Mouse (Mus musculus): Measurements from ENCODE around the gene Gas7.

The Gas7 gene

GRCm38 (mm10) chr11:67489647-67490175 lies 34.5 kb downstream of the Gas7 start:
- DNase-seq (ENCODE audit: low spot score) = no peak

DNA sequence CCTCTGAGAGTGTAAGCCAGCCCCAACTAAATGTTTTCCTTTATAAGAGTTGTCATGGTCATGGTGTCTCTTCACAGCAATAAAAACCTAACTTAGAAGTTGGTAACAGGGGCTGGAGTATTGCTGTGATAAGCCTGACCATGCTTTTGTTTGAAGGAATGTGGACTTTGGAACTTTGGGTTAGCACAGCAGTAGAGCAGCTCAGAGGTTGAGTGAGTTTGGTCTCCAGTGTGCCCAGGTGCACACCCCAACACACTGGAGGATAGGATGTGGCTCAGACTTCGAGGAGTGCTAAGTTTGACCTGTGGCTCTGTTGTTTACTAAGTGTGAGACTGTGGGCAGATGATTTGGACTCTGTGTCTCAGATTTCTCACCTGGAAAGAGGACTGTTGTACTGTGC lies 41.6 kb downstream of the Gas7 start:
- DNase-seq (ENCODE audit: low spot score) = no peak

DNA sequence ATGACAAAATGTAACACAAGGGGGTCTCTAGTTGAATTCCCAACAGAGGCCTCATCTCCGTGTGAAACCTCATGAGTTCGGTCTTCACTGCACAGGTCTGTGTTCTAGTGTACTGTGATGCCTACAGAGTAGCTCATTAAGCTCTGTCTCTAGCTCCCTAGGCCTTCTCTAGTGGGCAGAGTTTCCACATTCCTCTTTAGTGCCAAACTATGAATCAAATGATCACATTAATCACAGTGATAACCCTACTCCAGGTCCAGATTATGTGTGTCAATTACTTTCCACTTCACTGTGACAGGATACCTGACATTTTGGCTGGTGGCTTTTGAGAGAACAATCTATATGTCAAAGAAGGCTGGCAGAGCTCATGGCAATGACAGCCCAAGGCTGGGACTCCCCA lies 44.9 kb downstream of the Gas7 start:
- no peak for DNase-seq (ENCODE audit: low spot score)

- DNase-seq (ENCODE audit: low spot score) = no peak
Observed at GRCm38 (mm10) chr11:67501468-67502244, 46.4 kb downstream of the Gas7 start.

GRCm38 (mm10) chr11:67509219-67509876 lies 54.1 kb downstream of the Gas7 start:
- DNase-seq (ENCODE audit: low spot score) = no peak

GRCm38 (mm10) chr11:67510831-67511230 lies 55.6 kb downstream of the Gas7 start:
- no peak for DNase-seq (ENCODE audit: low spot score)

- no peak for DNase-seq (ENCODE audit: low spot score)
Observed at GRCm38 (mm10) chr11:67513001-67513400, 57.8 kb downstream of the Gas7 start.

DNA sequence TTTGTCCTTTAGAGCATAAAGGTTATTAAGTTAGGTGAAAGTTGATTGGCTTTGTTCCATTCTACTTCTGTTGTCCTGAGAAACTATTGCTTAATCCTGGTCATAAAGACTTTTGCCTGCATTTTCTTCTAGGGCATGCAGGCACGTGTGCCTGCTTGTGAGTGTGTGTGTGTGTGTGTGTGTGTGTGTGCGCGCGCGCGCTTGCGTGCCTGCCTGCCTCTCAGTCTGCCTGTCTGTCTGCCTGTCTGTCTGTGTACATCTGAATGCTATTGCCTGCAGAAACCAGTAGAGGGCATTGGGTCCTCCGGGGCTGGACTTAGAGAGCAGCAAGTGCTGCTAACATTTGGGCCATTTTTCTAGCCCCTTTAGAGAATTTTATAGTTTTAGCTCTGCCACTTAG lies 59.2 kb downstream of the Gas7 start:
- no peak for DNase-seq (ENCODE audit: low spot score)

DNA sequence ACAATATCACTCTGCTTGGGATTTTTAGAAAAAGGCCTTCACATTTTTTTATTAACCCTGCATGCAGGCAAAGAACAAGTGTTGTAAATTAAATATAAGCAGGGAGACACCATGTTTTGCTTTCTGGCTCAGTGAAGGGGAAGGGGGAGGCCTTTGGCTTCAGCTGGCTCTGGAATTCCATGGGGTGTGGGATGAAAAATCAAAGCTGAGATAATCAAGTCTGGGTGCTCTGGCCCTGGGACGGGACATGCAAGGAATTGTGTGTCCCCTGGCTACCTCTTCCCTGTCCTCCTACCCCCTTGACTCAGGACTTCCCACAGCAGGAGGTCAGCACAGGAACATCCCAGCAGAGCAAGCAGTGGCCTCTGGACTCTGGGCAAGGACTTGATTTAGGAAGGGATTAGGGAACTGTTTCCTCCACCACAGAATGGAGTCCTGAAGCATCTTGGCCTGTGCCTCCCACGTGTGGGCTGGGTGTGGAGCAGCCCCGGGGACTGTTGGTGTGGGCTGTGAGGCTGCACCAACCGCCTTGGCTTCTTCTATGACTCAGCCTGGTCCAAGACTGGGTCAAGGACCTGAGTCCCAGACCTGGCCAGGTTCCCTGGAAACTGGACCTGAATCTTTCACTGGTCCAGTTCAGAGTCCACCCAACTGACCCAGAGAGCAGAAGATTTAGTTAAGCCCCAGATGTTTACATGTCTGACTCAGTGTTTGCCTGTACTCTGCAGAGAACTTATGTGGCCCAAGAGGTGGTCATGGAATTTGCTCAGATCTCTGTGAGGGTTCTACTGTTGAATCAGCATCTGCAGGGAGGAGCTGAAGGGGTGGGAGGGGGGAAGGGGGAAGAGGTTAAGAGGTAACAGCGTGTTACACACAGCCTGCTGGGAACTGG lies 60.0 kb downstream of the Gas7 start:
- peak; percentile 42 for DNase-seq (ENCODE audit: low spot score)

DNA sequence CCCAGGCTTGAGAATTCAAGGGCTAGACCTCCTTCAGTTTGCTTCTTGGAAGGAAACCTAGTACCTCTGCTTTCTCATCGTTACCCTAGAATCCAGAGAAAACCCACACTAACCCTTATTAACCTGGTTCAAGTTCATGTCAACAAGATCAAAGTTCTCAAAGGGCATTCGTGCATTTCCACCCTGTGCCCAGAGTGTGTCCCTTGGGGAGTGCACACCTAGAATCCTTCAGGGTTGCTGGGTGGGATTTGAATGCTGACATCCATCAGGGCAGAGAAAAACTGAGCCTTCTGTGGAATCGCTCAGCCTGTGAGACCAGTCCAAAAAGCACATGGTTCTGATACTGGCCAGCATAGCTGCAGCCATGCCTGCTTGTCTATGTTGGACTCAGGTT lies 60.7 kb downstream of the Gas7 start:
- DNase-seq (ENCODE audit: low spot score) = no peak

GRCm38 (mm10) chr11:67517748-67518147 lies 62.5 kb downstream of the Gas7 start:
- DNase-seq (ENCODE audit: low spot score) = no peak

- no peak for DNase-seq (ENCODE audit: low spot score)
Observed at GRCm38 (mm10) chr11:67518985-67519384, 63.7 kb downstream of the Gas7 start.

- DNase-seq (ENCODE audit: low spot score) = no peak
Observed at GRCm38 (mm10) chr11:67522671-67523070, 67.4 kb downstream of the Gas7 start.

DNA sequence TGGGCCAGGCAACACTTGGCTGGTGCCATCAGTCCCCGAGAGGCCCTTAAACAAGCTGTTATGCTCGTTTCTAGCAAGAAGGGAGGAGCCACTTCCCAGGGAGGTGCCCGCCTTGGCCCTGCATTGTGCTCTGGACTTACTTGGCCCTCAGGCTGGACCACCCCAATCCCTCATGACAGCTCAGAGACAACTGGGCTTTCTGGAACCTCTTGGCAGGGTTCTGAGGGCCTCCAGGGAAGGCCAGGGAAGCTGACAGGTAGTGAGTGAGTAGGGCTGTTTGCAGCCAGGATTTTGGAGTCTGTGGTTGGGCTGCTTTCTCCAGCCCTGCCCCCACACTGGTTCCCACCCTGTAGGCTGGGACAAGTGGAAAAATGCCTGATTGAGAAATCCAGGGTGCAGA lies 68.6 kb downstream of the Gas7 start:
- DNase-seq (ENCODE audit: low spot score) = peak; percentile 43

- DNase-seq (ENCODE audit: low spot score) = no peak
Observed at GRCm38 (mm10) chr11:67524731-67525130, 69.5 kb downstream of the Gas7 start.

- no peak for DNase-seq (ENCODE audit: low spot score)
Observed at GRCm38 (mm10) chr11:67525841-67526240, 70.6 kb downstream of the Gas7 start.

DNA sequence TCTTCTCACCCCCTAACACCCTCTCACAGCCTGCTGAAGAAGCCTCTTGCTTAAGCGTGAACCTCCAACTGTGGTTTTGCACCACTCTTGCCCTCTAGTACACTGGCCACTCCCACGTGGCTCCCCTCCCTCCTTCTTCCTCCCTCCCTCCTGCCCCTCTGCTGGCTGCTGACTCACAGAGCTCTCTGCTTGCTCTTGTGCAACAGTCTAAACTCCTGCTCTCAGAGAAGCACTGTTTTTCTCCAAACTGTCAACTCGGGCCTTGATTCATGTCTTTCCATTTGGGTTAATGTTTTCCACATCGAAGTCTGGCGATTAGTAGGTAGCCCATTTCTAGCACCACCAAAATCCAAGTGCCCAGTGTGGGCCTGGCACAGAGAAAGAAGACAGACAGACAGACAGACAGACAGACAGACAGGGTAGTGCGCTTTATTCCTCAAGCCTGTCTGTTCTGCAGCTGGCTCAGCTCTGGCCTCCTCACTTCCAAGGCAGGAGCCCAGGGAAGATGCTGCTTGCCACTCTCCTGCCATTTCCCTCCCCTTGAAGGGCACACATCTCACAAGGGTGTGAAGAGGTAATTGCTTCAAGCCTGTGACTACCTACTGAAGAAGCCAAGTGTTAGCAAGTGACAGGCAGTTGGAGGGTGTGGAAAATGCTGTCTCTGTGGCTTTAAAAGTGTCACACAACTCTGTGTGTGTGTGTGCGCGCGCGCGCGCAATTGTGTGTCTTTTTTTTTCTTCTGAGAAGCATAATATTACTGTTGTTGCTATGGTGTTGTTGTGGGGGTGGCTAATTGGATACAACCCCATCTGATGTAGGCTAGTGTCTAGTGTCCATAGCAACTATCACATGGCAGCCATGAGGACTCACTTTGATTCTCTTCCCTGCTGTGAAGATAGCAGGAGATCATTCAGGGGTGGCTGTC lies 71.6 kb downstream of the Gas7 start:
- peak; percentile 53 for DNase-seq (ENCODE audit: low spot score)

- no peak for DNase-seq (ENCODE audit: low spot score)
Observed at GRCm38 (mm10) chr11:67531286-67531685, 76.0 kb downstream of the Gas7 start.

DNA sequence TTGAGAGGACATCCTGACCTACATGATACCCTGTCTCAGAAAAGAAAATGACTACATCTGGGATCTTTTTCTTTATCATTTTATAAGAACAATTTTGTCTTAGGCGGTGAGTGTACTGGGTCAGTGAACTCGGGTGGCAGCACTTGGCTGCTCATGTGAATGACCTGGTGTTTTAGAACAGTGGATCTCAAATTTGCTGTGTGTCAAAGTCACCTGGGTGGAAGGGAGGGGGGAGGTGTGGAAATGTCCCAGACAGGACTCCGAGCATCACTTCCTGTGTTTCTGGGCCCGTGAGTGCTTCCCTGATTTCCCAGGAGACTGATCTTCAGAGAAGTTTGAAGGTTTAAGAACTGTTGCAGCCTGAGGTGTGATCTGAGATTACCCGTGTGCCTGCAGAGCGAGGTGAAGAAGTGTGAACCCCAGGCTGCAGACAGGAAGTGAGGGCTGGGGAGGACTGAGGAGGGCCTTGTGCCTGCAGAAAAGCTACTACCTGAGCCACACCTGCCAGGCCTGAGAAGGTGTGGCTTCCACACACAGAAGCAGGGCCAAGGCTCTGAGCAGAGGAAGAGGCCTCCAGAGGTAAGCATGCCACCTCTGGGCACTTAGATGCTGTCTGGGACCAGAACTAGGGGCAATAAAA lies 76.8 kb downstream of the Gas7 start:
- DNase-seq (ENCODE audit: low spot score) = no peak

- DNase-seq (ENCODE audit: low spot score) = no peak
Observed at GRCm38 (mm10) chr11:67532728-67533127, 77.5 kb downstream of the Gas7 start.

DNA sequence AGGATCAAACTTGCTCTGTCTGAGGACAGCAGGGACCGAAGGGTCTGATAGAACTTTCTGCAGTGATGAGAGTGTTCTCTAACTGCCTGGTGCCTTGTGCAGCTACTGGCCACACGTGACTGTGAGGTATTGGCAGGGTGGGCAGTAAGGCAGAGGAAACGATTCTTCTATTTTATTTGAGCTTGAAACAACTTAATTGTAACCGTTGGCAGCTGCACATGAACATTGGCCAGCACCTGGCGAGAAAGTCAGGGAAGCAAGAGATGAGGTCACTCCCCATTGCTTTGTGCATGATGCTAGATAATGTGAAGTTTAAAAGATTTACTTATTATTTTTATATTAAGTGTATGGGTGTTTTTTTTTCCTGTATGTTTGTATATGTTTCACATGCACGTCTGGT lies 77.9 kb downstream of the Gas7 start:
- no peak for DNase-seq (ENCODE audit: low spot score)
